In genomic region chr8:70787941-70788667, GRCm38 (mm10) we compare ENCODE assay signal across 8 mouse cellular contexts. TPM values are rescaled to one million over a fixed set of nuclear protein-coding genes. Genes with fewer than 3 reads are reported as not detected.
DNase-seq lines count a peak whose midpoint lies in the region; ATAC-seq lines count a peak whose summit lies in the region.

No protein-coding gene starts in this region.

- no peak overlapping the region for H3K27ac ChIP-seq in heart, embryonic 12.5 days (ENCODE audit: poor library complexity, severe bottlenecking)
- H3K27ac ChIP-seq in kidney, embryonic 15.5 days = no peak overlapping the region
- no peak overlapping the region for H3K27ac ChIP-seq in forebrain, embryonic 13.5 days

- H3K4me1 ChIP-seq in heart, embryonic 12.5 days (replicated peaks) = peaks cover 50% of the 10 kb centered on the region
- peaks cover 52% of the 10 kb centered on the region for H3K4me1 ChIP-seq in kidney, embryonic 15.5 days
- H3K4me1 ChIP-seq in forebrain, embryonic 13.5 days = peaks cover 28% of the 10 kb centered on the region

- no peak for DNase-seq in heart, postnatal 10 days
- DNase-seq in cerebellum, postnatal 25 days = peak; percentile 90 to 94
- DNase-seq in lung, postnatal 4 days = peak; percentile 74 to 82
- DNase-seq in right cerebral cortex, postnatal 14 days = no peak
- no peak for DNase-seq in right cerebral cortex, postnatal 10 days (ENCODE audit: low spot score in 2 of 2)

- H3K4me2 ChIP-seq in heart, embryonic 12.5 days = peak overlapping the region; percentile 56
- peak overlapping the region; percentile 41 for H3K4me2 ChIP-seq in kidney, embryonic 15.5 days
- H3K4me2 ChIP-seq in forebrain, embryonic 13.5 days = no peak overlapping the region

- H3K9me3 ChIP-seq in heart, embryonic 12.5 days (replicated peaks) = no peaks in the 10 kb centered on the region
- H3K9me3 ChIP-seq in kidney, embryonic 15.5 days (replicated peaks) = no peaks in the 10 kb centered on the region
- no peaks in the 10 kb centered on the region for H3K9me3 ChIP-seq in forebrain, embryonic 13.5 days (replicated peaks)

- ATAC-seq in heart, embryonic 12.5 days (ENCODE audit: insufficient number of reproducible peaks, low FRiP score) = peak; percentile 43
- ATAC-seq in kidney, embryonic 15.5 days (replicated peaks; ENCODE audit: low FRiP score) = 0 out of 2 replicates have a peak, but pooled peaks have one; percentile 7
- no peak for ATAC-seq in forebrain, embryonic 13.5 days

- intact Hi-C loops in heart, postnatal 10 days (cut with DNase I) = no loop called here

- no peaks in the 10 kb centered on the region for H3K27me3 ChIP-seq in heart, embryonic 12.5 days (replicated peaks)
- no peaks in the 10 kb centered on the region for H3K27me3 ChIP-seq in kidney, embryonic 15.5 days
- 0 out of 2 replicates have a peak, but pooled peaks cover 8% of the 10 kb centered on the region for H3K27me3 ChIP-seq in forebrain, embryonic 13.5 days

- 13% methylated on average over 30 of the region's 30 CpGs for WGBS in heart, embryonic 12.5 days
- 30% methylated on average over 30 of the region's 30 CpGs for WGBS in kidney, embryonic 15.5 days
- 22% methylated on average over 30 of the region's 30 CpGs for WGBS in forebrain, embryonic 13.5 days

- H3K4me3 ChIP-seq in heart, embryonic 12.5 days = peak overlapping the region; percentile 14
- peak overlapping the region; percentile 30 for H3K4me3 ChIP-seq in kidney, embryonic 15.5 days (replicated peaks)
- H3K4me3 ChIP-seq in forebrain, embryonic 13.5 days = no peak overlapping the region

- peak overlapping the region; percentile 19 for H3K9ac ChIP-seq in heart, embryonic 12.5 days
- H3K9ac ChIP-seq in kidney, embryonic 15.5 days = peak overlapping the region; percentile 12; the same call in 1 of the 2 replicates
- H3K9ac ChIP-seq in forebrain, embryonic 13.5 days = no peak overlapping the region

- H3K36me3 ChIP-seq in heart, embryonic 12.5 days = peaks cover 48% of the 10 kb centered on the region
- H3K36me3 ChIP-seq in kidney, embryonic 15.5 days = peaks cover 63% of the 10 kb centered on the region
- H3K36me3 ChIP-seq in forebrain, embryonic 13.5 days (ENCODE audit: poor library complexity, severe bottlenecking) = peaks cover 63% of the 10 kb centered on the region

RNA-seq across cellular contexts. Expression of gene Pik3r2, which starts 11.6 kb away (rescaled TPM):
- polyA plus RNA-seq in heart, embryonic 12.5 days (2016; fragmentation: Nextera tagmentation; extraction: Ambion mirVana) = 35.2 and 37.2 TPM in 2 replicates
- total RNA-seq in heart, postnatal 10 days (2021) = 10 to 100 TPM; 37.1 to 40.2 TPM
- polyA plus RNA-seq in kidney, embryonic 15.5 days (2015; fragmentation: Nextera tagmentation; extraction: Ambion mirVana) = 58.0 and 66.9 TPM in 2 replicates
- 84.3 and 84.6 TPM in 2 replicates for polyA plus RNA-seq in forebrain, embryonic 13.5 days (2015; fragmentation: Nextera tagmentation; extraction: Ambion mirVana)

RNA-seq across cellular contexts. Expression of gene Mast3, which starts 16.8 kb away (rescaled TPM):
- polyA plus RNA-seq in heart, embryonic 12.5 days (2016; fragmentation: Nextera tagmentation; extraction: Ambion mirVana) = 7.2 and 8.1 TPM in 2 replicates
- 1 to 10 TPM; 7.9 to 9.3 TPM for total RNA-seq in heart, postnatal 10 days (2021)
- 12.9 and 18.1 TPM in 2 replicates for polyA plus RNA-seq in kidney, embryonic 15.5 days (2015; fragmentation: Nextera tagmentation; extraction: Ambion mirVana)
- 15.8 and 16.0 TPM in 2 replicates for polyA plus RNA-seq in forebrain, embryonic 13.5 days (2015; fragmentation: Nextera tagmentation; extraction: Ambion mirVana)

RNA-seq across cellular contexts. Expression of gene Il12rb1, which starts 20.1 kb away (rescaled TPM):
- not detected in 2 replicates for polyA plus RNA-seq in heart, embryonic 12.5 days (2016; fragmentation: Nextera tagmentation; extraction: Ambion mirVana)
- under 1 TPM in 1 of 2 experiments, not detected in 1; 0.53 TPM for total RNA-seq in heart, postnatal 10 days (2021)
- 0.09 and 0.12 TPM in 2 replicates for polyA plus RNA-seq in kidney, embryonic 15.5 days (2015; fragmentation: Nextera tagmentation; extraction: Ambion mirVana)
- 0.09 TPM in 1 of 2 replicates, not detected in the other for polyA plus RNA-seq in forebrain, embryonic 13.5 days (2015; fragmentation: Nextera tagmentation; extraction: Ambion mirVana)

RNA-seq across cellular contexts. Expression of gene Mpv17l2, which starts 27.4 kb away (rescaled TPM):
- 37.2 and 37.9 TPM in 2 replicates for polyA plus RNA-seq in heart, embryonic 12.5 days (2016; fragmentation: Nextera tagmentation; extraction: Ambion mirVana)
- 10 to 100 TPM; 32.0 to 39.7 TPM for total RNA-seq in heart, postnatal 10 days (2021)
- 46.1 and 48.1 TPM in 2 replicates for polyA plus RNA-seq in kidney, embryonic 15.5 days (2015; fragmentation: Nextera tagmentation; extraction: Ambion mirVana)
- polyA plus RNA-seq in forebrain, embryonic 13.5 days (2015; fragmentation: Nextera tagmentation; extraction: Ambion mirVana) = 44.8 and 48.0 TPM in 2 replicates

RNA-seq across cellular contexts. Expression of gene Rab3a, which starts 33.6 kb away (rescaled TPM):
- polyA plus RNA-seq in heart, embryonic 12.5 days (2016; fragmentation: Nextera tagmentation; extraction: Ambion mirVana) = 19.1 and 19.2 TPM in 2 replicates
- total RNA-seq in heart, postnatal 10 days (2021) = 10 to 100 TPM; 37.3 to 38.9 TPM
- polyA plus RNA-seq in kidney, embryonic 15.5 days (2015; fragmentation: Nextera tagmentation; extraction: Ambion mirVana) = 15.5 and 18.6 TPM in 2 replicates
- polyA plus RNA-seq in forebrain, embryonic 13.5 days (2015; fragmentation: Nextera tagmentation; extraction: Ambion mirVana) = 180 and 188 TPM in 2 replicates

Comparison
In these comparisons a context has a peak if more than half of its experiments do, and no peak if none do; other contexts are left out.
1. DNase-seq: peak in cerebellum, postnatal 25 days (2 of 2) and lung, postnatal 4 days (2 of 2); none in heart, postnatal 10 days (0 of 2), right cerebral cortex, postnatal 14 days (single experiment) and right cerebral cortex, postnatal 10 days (0 of 2).